Mouse (Mus musculus) naive thymus-derived CD4-positive, alpha-beta T cell, adult 5 months (primary cell): ENCODE data around the gene Ly75. TPM values are rescaled to one million over a fixed set of nuclear protein-coding genes. Genes with fewer than 3 reads are reported as not detected.

Experiments
- polyA plus RNA-seq: library from polyadenylated mRNA; unstranded; fragments of 100-300 nt; shearing (Covaris generic); gene quantifications from one replicate; pipeline ENCODE4 v1.2.1, GENCODE M21; 2017

The Ly75 gene
- polyA plus RNA-seq: 27.9 TPM

GRCm38 (mm10) chr2:60382858-60383669 is at the start of gene Ly75:
TSS of gene Ly75 (minus strand) at chr2:60383303.

GRCm38 (mm10) chr2:60284467-60284821 is 98.7 kb downstream of the Ly75 start, which contains the start of gene Cd302:
TSS of gene Cd302 (minus strand) at chr2:60284488.

Other genes starting within 250 kb of the Ly75 start
- 63.4 TPM for gene Baz2b, start 173.5 kb downstream of the Ly75 start, polyA plus RNA-seq
- 265 TPM for gene March7, start 173.4 kb downstream of the Ly75 start, polyA plus RNA-seq
- 3.0 TPM for gene Cd302, start 98.8 kb downstream of the Ly75 start, polyA plus RNA-seq
- gene Pla2r1, start 170.0 kb upstream of the Ly75 start, polyA plus RNA-seq: 0.53 TPM